Mouse (Mus musculus): ENCODE measurements around the gene Saa3.

- TF ChIP-seq HCFC1 (IDR thresholded peaks at IDR 0.05; ENCODE audit: borderline replicate concordance, insufficient read depth, low read length) = no peak
- no peak for TF ChIP-seq CHD2 (IDR thresholded peaks at IDR 0.05; ENCODE audit: low read depth, low read length)
- no peak for TF ChIP-seq MAFK (IDR thresholded peaks at IDR 0.05; ENCODE audit: insufficient read depth, low read depth, low read length)
- no peak for TF ChIP-seq ZC3H11A (IDR thresholded peaks at IDR 0.05; ENCODE audit: borderline replicate concordance, low read depth, low read length)
These were observed 8.3 kb upstream of the Saa3 start for GRCm38 (mm10) chr7:46723849-46724248.

Data from ES-E14 (cell line).